Mouse (Mus musculus) hindbrain, postnatal 0 days (tissue): ENCODE results near the gene Ccdc177. TPM values are rescaled to one million over a fixed set of nuclear protein-coding genes. Genes with fewer than 3 reads are reported as not detected.

Experiments
- ATAC-seq: fragments of 200-750 bp; cut with Nextera tagmentation; 2 replicates; pipeline ENCODE4 v1.8.0; 2017; ENCODE audit warnings: mild to moderate bottlenecking, moderate TSS enrichment, moderate library complexity
- DNase-seq: peaks from one replicate; pipeline ENCODE4 v3.0.0-alpha.2; 2015; ENCODE audit warnings: low spot score
- H3K27ac ChIP-seq: fragments of 300-500 bp; sonication (generic); 2 replicates; pipeline ENCODE4 v1.5.1; 2014; ENCODE audit warnings: mild to moderate bottlenecking
- H3K27me3 ChIP-seq: fragments of 300-500 bp; sonication (generic); 2 replicates; pipeline ENCODE4 v1.6.1; 2014; ENCODE audit warnings: low read length, mixed read lengths; ENCODE audit not compliant: insufficient read depth
- H3K36me3 ChIP-seq: fragments of 300-500 bp; sonication (generic); 2 replicates; pipeline ENCODE4 v1.6.1; 2014; ENCODE audit warnings: low read length, mixed read lengths; ENCODE audit not compliant: insufficient read depth
- H3K4me1 ChIP-seq: fragments of 300-500 bp; sonication (generic); 2 replicates; pipeline ENCODE4 v1.6.1; 2014; ENCODE audit warnings: antibody characterized with exemption, low read length, mixed read lengths; ENCODE audit not compliant: insufficient read depth
- H3K4me2 ChIP-seq: fragments of 300-500 bp; sonication (generic); 2 replicates; pipeline ENCODE4 v1.6.1; 2014; ENCODE audit warnings: low read depth, mild to moderate bottlenecking, low read length, moderate library complexity, mixed read lengths
- H3K4me3 ChIP-seq: fragments of 300-500 bp; sonication (generic); 2 replicates; pipeline ENCODE4 v1.5.1; 2014; ENCODE audit warnings: low read length
- H3K9ac ChIP-seq: fragments of 300-500 bp; sonication (generic); replicated peaks from 2 replicates; pipeline ENCODE4 v1.6.1; 2014; ENCODE audit warnings: mild to moderate bottlenecking, low read length, moderate library complexity, mixed read lengths
- H3K9me3 ChIP-seq: fragments of 300-500 bp; sonication (generic); 2 replicates; pipeline ENCODE4 v1.6.1; 2016; ENCODE audit warnings: low read length, mixed read lengths
- CTCF ChIP-seq: IDR thresholded peaks from 2 replicates; pipeline ENCODE4 v1.5.1; 2016; ENCODE audit warnings: antibody characterized with exemption, control low read depth, low read depth
- whole genome bisulfite sequencing: fragments of 180-500 bp; shearing (Covaris S2); extraction: QIAGEN DNeasy Blood & Tissue Kit; methylation state at CpG from one replicate; pipeline ENCODE4 v1.1.7; 2014; 5-methylcytosine and 5-hydroxymethylcytosine counted together
- polyA plus RNA-seq: library from polyadenylated mRNA; unstranded; fragments of >200 nt; fragmentation: Nextera tagmentation; extraction: Ambion mirVana; gene quantifications from 2 replicates; pipeline ENCODE4 v1.2.1, GENCODE M21; 2015
- total RNA-seq: library from RNA; depleted of rRNA; stranded (reverse); fragments of >200 nt; gene quantifications from 2 replicates; pipeline ENCODE4 v1.2.3, GENCODE M21; 2014

The Ccdc177 gene
- total and polyA plus RNA-seq, 2 experiments from 2014 or later: 1.8 to 18.6 TPM

DNA sequence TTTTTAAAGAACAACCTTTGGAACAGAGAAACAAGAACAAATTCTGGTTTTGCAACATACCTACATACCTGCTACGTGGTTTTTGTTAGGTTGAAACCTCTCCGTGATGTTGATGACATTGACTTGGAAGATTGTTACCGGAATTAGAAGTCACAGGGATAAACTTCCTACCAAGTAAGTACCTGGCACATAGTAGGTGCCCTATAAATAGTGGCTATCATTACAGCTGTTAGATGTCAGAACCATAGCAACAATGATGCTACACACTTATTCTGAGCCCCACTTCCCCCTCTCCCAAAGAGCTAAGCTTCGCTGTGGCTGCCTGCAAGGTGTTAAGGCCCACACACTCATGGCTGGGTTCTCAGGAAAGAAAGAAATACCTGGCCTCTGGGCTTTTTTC lies 25.1 kb upstream of the Ccdc177 start:
- DNase-seq (no peak), ATAC-seq (no peak)
- H3K9ac ChIP-seq: no peak overlapping the region
- no peak overlapping the region for H3K4me3 ChIP-seq
- H3K4me1 ChIP-seq: peaks cover 4% of the 10 kb centered on the region
- WGBS: 92% methylated on average over 4 of the region's 4 CpGs
- no peak overlapping the region for H3K4me2 ChIP-seq
- H3K27me3 ChIP-seq: no peaks in the 10 kb centered on the region
- TF ChIP-seq CTCF: no peak
- H3K36me3 ChIP-seq: no peaks in the 10 kb centered on the region
- H3K9me3 ChIP-seq: no peaks in the 10 kb centered on the region
- H3K27ac ChIP-seq: no peak overlapping the region

DNA sequence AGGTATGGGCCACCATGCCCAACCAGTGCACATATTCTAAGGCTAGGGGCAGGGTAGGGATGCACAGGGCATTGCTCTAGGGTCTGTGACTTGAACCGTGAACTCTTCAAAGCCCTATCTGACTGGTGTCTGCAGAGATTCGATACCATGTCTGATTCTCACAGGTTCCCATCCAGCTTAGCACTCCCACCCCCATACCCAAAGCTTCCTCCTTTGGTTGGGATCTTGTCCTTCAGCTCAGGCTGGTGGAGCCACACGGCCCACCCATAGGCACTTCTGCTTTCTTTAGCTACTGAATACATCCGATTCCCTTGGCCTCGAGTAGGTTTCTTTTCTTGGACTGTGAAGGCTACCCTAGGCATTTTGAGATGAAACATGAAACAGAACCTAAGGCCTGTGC lies 24.5 kb upstream of the Ccdc177 start:
- Histone ChIP-seq H3K36me3 (no peaks in the 10 kb centered on the region), H3K9me3 (no peaks in the 10 kb centered on the region), H3K27me3 (no peaks in the 10 kb centered on the region), H3K4me2 (no peak overlapping the region), H3K9ac (no peak overlapping the region), H3K27ac (no peak overlapping the region), H3K4me3 (no peak overlapping the region), H3K4me1 (peaks cover 4% of the 10 kb centered on the region)
- 92% methylated on average over 5 of the region's 5 CpGs for whole genome bisulfite sequencing
- DNase-seq (no peak), ATAC-seq (no peak)
- no peak for TF ChIP-seq CTCF

DNA sequence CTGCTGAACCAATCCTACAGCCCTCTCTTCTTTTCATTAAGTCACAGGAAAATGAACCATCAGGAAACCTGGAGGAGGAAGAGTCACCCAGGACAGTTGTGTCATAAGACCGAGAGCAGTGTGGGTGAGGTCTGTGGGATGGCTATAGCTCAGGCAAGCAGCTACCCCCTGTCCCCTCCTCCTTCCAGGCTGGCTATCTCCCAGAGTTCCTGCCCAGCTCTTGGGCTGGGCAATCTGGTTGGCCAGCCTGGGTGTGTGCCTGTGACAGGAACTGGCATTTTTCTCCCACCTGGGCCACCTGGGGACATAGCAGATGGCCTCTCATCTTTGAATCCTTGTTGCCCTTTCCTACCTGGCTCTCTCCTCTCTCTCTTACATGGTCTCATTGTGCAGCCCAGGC lies 23.4 kb upstream of the Ccdc177 start:
- H3K4me1 ChIP-seq: no peaks in the 10 kb centered on the region
- H3K9ac ChIP-seq: no peak overlapping the region
- no peaks in the 10 kb centered on the region for H3K9me3 ChIP-seq
- DNase-seq: peak; percentile 11
- ATAC-seq: no peak
- no peaks in the 10 kb centered on the region for H3K36me3 ChIP-seq
- WGBS: 88% methylated on average over 1 of the region's 1 CpGs
- no peak overlapping the region for H3K4me2 ChIP-seq
- H3K27me3 ChIP-seq: no peaks in the 10 kb centered on the region
- H3K4me3 ChIP-seq: no peak overlapping the region
- no peak for TF ChIP-seq CTCF
- no peak overlapping the region for H3K27ac ChIP-seq

DNA sequence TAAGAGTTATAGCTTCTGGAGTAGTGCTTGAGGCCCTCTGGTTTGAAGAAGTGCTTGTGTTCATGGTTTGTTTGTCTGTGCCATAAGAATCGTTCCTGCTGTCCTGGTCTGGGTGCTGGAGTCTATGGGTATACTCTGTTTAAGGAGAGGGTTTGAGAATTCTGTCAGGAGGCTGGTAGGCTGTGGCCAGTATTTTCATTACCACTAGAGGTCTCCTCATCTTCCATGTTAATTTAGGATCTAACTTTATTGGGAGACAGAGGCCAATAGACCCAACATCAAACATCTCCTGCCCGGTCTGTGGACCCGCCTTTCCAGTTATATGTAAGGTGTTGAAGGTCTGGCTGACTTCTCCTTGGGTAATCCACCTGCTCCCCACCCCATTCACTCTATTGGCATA lies 22.4 kb upstream of the Ccdc177 start:
- WGBS: 64% methylated on average over 3 of the region's 3 CpGs
- Histone ChIP-seq H3K9ac (no peak overlapping the region), H3K9me3 (no peaks in the 10 kb centered on the region), H3K36me3 (no peaks in the 10 kb centered on the region), H3K27ac (no peak overlapping the region), H3K4me3 (no peak overlapping the region), H3K4me1 (no peaks in the 10 kb centered on the region), H3K4me2 (no peak overlapping the region), H3K27me3 (no peaks in the 10 kb centered on the region)
- DNase-seq: no peak
- peak; percentile 48 for TF ChIP-seq CTCF
- no peak for ATAC-seq

DNA sequence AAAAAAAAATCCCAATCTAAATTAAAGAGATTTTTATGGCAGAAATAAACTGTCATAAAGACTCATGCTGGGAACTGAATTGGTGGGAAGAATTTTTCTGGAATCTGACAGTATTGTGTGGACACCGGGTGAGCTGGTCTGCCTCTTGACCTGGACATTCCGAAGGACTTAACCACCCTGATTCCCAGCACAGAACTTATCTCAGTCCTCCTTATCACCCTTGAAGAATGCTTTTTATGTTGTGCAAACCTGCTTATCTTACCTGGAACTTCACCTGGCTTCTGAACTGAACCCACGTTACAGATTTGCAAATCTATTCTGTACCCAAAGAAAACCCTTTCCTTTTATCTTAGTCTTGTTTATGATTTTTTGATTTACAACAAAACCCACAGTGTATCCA lies 21.7 kb upstream of the Ccdc177 start:
- no peak overlapping the region for H3K27ac ChIP-seq
- no peaks in the 10 kb centered on the region for H3K9me3 ChIP-seq
- ATAC-seq (no peak), DNase-seq (no peak)
- H3K4me3 ChIP-seq: no peak overlapping the region
- no peak for TF ChIP-seq CTCF
- no peaks in the 10 kb centered on the region for H3K36me3 ChIP-seq
- H3K9ac ChIP-seq: no peak overlapping the region
- no peaks in the 10 kb centered on the region for H3K4me1 ChIP-seq
- 83% methylated on average over 3 of the region's 3 CpGs for WGBS
- no peak overlapping the region for H3K4me2 ChIP-seq
- H3K27me3 ChIP-seq: no peaks in the 10 kb centered on the region

DNA sequence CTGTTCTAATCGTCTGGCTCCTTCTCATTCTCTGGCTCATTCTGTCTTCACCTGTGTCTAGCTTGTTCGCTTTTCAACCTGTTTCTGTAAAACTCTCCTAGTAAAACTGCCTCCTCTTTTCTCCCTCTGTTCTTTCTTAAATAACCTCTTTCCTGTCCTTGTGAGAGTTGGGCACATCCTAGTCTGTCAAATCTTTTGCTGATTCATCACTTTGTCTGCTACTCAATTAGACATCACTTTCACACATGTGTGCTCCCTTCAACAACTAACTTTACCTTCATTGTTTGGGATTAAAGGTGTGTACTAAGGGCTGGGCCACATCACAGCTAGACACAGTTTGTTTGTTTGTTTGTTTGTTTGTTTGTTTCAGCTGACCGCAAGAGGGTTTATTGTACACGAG lies 19.3 kb upstream of the Ccdc177 start:
- no peak for TF ChIP-seq CTCF
- 87% methylated on average over 4 of the region's 4 CpGs for WGBS

DNA sequence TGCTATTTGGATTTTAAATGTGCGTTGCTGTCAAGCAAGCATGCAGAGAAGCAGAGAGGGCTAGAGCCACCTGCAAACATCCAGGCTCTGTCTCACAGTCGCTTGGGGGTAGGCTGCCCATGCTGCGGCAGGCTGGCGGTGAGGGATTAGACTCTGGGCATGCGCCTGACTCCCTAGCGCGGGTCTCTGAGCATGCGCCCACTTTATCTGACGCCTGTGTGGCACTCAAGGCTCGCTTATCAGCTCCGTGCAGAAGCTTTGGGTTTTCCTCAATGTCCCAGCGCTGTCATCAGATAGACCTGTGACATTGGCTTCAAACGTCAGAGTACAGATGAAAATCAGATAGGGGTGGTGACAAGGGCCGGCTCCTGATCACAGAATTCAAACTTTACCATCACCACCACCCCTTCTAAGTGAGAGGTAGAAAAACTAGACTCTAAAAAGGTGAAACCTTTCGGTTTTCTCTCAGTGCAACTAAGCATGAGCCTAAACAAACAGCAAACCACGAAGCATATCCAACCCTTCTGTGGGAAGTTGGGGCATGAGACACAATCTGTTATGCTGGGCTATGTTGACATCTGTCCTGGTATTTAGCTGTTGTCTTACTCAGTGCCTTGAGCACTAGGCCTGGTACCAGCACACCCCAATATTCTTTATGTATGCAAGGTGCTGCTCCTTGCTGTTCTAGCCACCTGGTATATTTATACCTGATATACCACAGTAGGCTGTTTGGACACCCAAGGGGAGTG lies 17.9 kb upstream of the Ccdc177 start:
- Histone ChIP-seq H3K9me3 (no peaks in the 10 kb centered on the region), H3K9ac (no peak overlapping the region), H3K36me3 (no peaks in the 10 kb centered on the region), H3K4me1 (no peaks in the 10 kb centered on the region), H3K4me2 (no peak overlapping the region), H3K4me3 (no peak overlapping the region), H3K27ac (no peak overlapping the region), H3K27me3 (no peaks in the 10 kb centered on the region)
- 78% methylated on average over 16 of the region's 16 CpGs for WGBS
- TF ChIP-seq CTCF: no peak
- no peak for DNase-seq
- no peak for ATAC-seq

More for the DNA sequence above, 19.3 kb upstream of the Ccdc177 start:
- DNase-seq (no peak), ATAC-seq (no peak)
- no peak overlapping the region for H3K27ac ChIP-seq
- H3K27me3 ChIP-seq: no peaks in the 10 kb centered on the region
- H3K36me3 ChIP-seq: no peaks in the 10 kb centered on the region
- H3K4me2 ChIP-seq: no peak overlapping the region
- no peaks in the 10 kb centered on the region for H3K4me1 ChIP-seq
- H3K9ac ChIP-seq: no peak overlapping the region
- no peaks in the 10 kb centered on the region for H3K9me3 ChIP-seq
- no peak overlapping the region for H3K4me3 ChIP-seq
